Mouse (Mus musculus): ENCODE results near the gene Gpatch2l.

Gpatch2l gene

DNA sequence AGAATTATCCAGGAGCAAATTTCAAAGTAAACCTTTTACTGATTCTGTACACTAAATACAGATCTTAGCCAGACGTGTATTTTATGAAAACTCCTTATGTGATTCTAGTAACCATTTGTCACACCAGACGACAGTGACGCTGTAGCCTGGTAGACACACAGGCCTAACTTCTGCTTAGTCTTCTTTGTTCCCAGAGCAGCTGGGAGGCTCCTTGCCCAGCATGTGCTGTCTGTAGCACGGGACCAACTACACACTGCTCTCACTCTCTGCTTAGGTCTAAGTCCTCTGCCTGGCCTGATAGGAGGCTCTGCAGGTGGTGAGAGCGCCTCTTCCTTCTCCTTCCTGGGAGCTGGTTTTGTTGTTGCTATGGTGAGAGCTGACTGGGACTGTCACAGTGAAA is 35.2 kb downstream of the Gpatch2l start:
- no peak for DNase-seq (ENCODE audit: low read depth, low spot score)

DNA sequence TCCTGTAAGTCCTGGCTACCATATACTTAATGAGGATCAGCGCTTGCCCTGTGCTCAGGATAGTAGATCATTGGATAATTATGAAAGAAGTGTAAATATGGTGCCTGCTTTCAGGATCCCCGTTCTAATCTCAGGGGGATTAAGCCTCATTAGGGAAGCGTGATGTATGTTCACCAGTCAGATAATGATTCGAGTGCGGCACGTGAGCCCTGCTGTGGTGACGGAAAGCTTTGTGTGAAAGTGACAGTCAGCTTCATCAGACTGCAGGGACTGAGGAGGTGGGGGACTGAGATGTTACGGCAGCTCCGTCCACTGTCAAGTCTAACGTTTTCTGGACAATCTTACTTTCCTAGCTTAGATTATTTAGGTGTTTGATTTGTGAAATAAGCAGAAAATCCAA is 38.3 kb downstream of the Gpatch2l start:
- no peak for DNase-seq (ENCODE audit: low read depth, low spot score)

DNA sequence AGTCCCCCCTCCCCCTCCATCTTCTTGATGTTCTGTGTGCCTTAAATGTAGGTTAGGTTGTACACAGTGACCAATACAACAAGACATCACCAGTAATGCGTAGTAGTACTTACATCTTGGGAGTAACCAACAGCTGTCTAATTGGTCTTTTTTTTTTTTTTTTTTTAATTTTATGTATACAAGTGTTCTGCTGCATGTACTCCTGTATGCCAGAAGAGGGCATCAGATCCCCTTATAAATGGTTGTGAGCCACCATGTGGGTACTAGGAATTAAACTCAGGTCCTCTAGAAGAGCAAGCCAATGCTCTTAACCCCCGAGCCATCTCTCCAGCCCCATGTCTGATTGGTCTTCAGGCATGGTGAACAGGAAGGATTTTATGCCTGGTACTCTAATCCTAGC is 44.0 kb downstream of the Gpatch2l start:
- no peak for DNase-seq (ENCODE audit: low read depth, low spot score)

DNA sequence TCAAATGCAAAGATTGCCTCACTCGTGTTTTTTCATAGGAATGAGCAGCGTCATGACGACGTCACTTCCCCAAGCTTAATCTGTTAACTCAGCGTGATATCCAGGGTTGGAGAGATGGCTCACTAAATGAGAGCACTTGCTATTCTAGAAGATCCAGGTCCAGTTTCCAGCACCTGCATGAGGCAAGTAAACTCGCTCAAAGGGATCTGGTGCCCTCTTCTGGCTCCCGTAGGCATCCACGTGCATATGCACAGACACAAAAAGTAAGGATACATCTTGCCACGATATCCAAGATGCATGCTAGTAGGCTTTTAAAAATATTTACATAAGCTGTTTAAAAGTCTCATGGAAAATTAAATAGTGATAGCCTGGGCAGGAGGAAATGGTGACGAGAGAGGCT is 55.8 kb downstream of the Gpatch2l start:
- no peak for DNase-seq (ENCODE audit: low read depth, low spot score)

DNA sequence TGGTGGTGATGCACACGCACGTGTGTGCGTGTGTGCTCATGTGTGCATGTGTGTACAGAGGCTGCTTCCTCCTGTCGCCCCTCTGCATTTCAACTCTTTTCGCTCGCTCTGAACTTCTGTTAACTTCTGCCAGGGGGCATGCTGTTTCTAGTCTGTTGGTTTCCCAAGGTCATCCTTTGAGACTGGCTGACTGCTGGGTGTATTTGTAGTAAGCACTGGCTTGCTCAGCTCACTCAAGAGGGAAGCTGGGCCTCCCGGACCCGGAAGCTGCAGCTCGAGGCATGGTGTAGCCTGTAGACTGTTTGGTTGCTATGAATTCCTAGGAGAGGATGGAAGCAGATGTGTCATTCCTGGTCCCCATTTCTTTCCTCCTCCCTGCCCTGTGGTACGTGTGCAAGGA is 61.3 kb downstream of the Gpatch2l start:
- DNase-seq (ENCODE audit: low read depth, low spot score), result no peak

DNA sequence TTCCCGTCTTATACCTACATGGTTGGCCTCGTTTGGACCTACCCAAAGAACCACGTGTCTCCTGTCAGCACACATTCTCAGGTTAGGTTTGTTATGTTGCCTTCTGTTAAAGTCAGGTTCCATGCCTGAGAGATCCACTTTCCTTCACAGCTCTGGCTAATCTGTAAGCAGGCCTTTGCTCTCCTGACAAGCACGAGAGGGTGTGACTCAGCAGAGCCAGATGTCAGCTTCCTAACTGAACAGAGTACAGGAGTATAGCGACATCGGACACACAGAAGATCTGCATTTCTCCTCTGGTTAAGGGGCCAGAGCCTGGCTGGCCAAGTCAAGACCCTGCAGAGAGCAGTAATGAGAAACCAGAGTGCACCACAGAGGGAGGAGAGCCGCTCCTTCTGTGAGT is 63.4 kb downstream of the Gpatch2l start:
- no peak for DNase-seq (ENCODE audit: low read depth, low spot score)

DNA sequence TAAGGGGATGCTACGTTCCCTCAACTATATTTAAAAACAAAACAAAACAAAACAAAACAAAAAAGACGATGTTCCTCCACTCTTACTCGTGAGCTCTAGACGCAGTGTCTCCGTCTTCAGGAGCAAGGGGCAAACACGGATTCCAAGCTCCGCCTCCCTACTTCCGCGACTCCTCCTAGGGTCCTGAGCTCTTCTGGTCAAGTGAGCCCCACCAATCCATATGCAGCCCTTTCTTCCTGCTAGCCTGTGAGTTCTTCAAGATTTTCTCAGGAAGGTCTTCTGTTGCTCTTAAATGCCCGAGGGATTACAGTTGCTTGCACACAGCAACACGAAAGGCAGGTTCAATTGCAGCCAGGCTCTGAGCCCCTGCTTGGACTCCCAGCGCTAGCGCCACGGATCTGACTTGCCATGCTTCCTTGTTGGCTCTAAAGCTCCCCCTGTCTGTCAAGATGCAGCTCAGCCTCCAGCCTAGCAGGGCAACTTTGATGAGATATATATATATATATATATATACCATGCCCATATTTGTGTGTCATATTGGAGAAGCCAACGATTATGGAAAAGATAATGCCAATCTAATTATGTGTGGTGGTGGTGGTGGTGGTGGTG is 64.1 kb downstream of the Gpatch2l start:
- DNase-seq (ENCODE audit: low read depth, low spot score), result no peak

DNA sequence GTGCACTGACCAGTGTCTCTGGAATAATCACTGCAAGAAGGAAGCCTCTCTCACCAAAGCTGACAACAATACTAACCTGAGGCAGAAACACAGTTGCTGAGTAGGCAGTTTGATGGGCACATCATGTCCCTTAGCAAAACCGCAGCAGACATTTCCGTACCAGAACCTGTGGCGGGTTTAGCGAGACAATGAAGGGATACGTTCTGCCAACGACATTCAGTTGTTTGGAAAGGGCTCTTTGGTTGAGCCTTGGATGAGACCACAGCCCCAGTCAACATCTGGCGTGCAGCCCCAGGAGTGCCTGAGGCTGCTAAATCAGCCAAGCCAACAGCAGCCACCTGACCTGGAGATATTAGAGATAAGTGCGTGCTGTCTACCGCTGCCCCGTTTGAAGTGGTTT is 67.8 kb downstream of the Gpatch2l start:
- DNase-seq (ENCODE audit: low read depth, low spot score), result no peak

DNA sequence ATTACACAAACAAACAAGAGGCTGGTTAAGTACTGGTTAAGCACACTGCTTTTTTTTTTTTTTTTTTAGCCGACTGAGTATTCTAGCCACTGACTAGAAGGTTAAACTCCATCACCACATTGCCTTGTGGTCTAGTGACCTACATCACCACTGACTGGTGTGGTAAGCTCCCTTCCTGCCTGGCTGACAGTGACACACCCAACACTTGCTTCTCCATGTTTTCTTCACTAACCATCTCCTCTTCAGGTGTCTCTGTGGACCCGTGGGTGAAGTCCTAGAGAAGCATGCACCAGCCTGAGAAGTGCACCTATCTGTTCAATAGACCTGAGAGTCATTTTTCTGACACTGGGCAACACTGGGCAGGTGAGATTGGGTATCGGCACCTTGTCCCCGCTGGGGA is 68.2 kb downstream of the Gpatch2l start:
- DNase-seq (ENCODE audit: low read depth, low spot score), result no peak

DNA sequence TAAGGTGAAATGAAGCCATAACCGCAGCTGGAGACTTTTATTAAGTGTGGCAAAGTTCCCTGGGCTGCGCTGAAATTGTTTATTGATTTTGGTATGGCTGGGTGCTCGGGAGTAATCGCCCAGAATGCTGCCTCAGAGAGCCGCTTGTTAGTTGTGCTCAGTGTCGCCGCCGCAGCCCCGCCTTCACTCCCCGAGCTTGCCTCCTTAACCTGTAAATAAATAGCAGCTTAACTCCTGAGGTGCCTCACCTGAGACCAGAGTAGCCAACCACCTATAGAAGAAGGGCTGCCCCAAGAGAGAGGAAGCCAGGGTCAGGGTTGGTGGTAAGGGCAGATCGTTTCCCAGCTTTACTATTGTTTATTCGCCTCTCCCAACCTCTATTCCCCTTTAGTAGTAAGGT is 79.0 kb downstream of the Gpatch2l start:
- no peak for DNase-seq (ENCODE audit: low read depth, low spot score)

DNA sequence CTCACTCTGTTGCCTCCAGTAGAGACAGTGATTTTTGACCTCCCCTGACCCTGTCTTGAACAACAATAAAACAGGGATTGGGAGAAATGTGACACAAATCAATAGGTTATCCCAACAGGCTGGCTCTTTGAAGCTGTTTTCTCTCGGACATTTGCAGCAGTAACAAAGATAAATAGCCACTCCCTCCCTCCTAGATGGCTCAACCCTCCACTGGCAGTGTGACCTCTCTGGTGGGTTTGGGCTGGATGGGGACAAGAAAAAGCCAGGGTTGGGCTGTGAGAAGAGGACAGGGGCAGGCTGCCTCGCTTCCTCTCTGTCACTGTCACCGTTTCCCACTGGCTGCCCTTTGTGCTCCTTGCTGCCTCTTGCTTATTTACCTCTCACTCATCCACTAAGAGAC is 82.6 kb downstream of the Gpatch2l start:
- DNase-seq (ENCODE audit: low read depth, low spot score), result no peak

DNA sequence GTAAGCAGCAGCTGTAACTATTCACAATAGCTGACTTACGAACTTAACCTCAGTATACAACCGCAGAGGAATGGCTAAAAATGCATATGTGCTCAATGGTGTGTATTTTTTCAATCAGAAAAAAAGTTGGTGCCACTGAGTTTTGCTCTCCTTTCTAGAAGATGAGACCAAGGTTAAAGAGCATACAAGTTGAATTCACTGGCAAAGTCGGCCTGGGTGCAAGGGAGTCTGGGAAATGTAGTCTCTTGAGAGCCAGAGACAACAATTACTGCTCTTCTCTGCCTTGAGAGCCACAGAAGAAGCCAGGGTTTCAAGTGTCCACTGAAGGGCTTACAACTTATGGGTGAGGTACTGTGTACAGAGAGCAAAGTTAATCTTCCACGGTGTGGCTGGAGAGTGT is 88.2 kb downstream of the Gpatch2l start:
- no peak for DNase-seq (ENCODE audit: low read depth, low spot score)

DNA sequence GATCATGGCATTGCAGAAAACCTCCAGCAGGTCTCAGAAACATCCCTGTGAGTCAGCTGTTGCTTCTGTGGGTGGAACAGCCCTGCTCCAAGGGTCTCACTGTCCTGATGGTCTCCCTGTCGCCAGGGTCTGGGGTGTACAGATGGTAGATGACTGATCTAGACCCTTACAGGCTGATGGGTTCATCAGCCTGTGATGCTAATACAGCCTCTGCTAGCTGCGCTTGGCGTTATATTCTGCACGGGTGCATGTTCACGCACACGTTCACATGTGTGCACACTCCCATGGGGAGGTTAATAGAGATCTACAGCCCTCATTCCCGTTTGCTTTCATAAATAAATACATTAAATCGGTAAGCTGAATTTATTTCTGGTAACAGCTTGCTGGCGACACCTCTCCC is 89.0 kb downstream of the Gpatch2l start:
- DNase-seq (ENCODE audit: low read depth, low spot score), result no peak

DNA sequence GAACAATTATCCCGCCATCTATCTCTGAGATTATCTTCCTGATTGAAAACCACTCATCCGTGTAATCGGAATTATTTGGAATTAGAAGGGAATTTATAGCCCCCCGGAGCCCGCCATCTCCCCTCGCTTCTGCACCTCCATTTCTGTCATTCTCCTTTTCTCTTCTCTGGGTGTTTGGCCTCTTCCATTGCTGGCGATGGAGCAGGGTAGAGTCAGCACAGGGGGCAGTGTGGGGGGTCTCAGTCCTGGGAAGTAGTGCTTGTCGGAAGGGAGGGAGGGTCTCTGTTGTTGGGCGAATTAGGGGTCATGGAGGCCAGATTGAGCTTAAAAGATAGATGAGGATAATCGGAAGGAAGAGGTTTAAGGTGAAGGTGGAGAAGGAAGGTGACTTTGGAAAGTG is 89.6 kb downstream of the Gpatch2l start:
- DNase-seq (ENCODE audit: low read depth, low spot score), result no peak

DNA sequence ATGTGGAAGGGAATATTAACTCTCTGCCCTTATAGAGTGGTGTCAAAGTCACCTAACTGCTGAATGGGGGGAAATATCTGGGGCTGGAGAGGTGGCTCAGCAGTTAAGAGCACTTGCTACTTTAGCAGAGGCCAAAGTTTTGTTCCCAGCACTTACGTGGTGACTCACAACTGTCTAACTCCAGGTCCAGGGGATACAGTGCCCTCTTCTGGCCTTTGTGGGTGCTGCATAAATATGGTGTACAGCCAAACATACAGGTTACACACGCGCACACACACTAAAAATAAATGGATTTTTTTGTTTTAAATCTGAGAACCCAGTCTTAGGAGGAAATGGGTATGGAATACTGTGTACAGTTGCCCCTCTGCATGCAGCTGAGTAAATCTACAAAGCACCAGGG is 94.6 kb downstream of the Gpatch2l start:
- no peak for DNase-seq (ENCODE audit: low read depth, low spot score)

DNA sequence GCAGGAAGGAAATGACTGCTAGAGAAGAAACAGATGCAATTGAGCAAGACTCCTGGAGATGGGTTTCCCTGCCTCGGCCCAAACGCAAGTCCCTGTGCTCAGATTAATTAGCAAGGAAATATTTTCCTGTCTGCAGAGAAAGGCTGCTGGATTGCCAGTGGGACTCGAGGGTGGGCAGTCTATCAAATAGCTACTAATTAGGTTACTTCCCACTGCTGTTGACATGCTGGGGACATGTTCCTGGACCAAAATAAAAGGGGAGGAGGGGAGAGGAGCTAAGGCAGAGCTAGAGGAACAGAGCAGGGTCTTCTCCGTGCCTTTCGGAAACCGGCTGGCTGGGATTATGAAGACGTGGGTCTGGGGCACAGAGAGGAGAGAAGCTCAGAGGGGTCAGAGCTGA is 95.2 kb downstream of the Gpatch2l start:
- DNase-seq (ENCODE audit: low read depth, low spot score), result no peak

Data from forelimb bud, embryonic 11.5 days (tissue).